Mouse (Mus musculus): ENCODE data around the gene Cacnb3. TPM values are rescaled to one million over a fixed set of nuclear protein-coding genes. Genes with fewer than 3 reads are reported as not detected.

Gene Cacnb3
- polyA plus RNA-seq, 1 experiment from 2014 or later = 15.1 TPM

- Histone ChIP-seq H3K4me2 (replicated peaks; ENCODE audit: low read depth) (peak overlapping the region; percentile 41), H3K9me3 (ENCODE audit: control insufficient read depth, low read length) (no peaks in the 10 kb centered on the region), H3K27me3 (ENCODE audit: control insufficient read depth, insufficient read depth, low read length) (no peaks in the 10 kb centered on the region), H3K36me3 (ENCODE audit: control insufficient read depth, insufficient read depth, low read length) (no peaks in the 10 kb centered on the region), H3K4me3 (ENCODE audit: low read depth, low read length) (0 out of 2 replicates have a peak overlapping the region, but pooled peaks have one; percentile 4), H3K4me1 (replicated peaks; ENCODE audit: control insufficient read depth, insufficient read depth) (peaks cover 4% of the 10 kb centered on the region), H3K27ac (replicated peaks) (peak overlapping the region; percentile 63; the same call in 1 of the 2 replicates), H3K9ac (ENCODE audit: low read length) (no peak overlapping the region; the same call in 1 of the 2 replicates)
- DNase-seq (ENCODE audit: low spot score) (no peak), ATAC-seq (ENCODE audit: low FRiP score, low TSS enrichment) (no peak; the same call in 1 of the 2 replicates)
- 13% methylated on average over 19 of the region's 20 CpGs for WGBS
- TF ChIP-seq EP300 (optimal IDR thresholded peaks at IDR 0.05) = no peak
- no peak for TF ChIP-seq CTCF (IDR thresholded peaks at IDR 0.05; ENCODE audit: low read depth)
Measured at GRCm38 (mm10) chr15:98628589-98629254, 1.9 kb upstream of the Cacnb3 start.

- Histone ChIP-seq H3K4me3 (ENCODE audit: low read depth, low read length) (no peak overlapping the region), H3K4me1 (replicated peaks; ENCODE audit: control insufficient read depth, insufficient read depth) (peaks cover 4% of the 10 kb centered on the region), H3K36me3 (ENCODE audit: control insufficient read depth, insufficient read depth, low read length) (no peaks in the 10 kb centered on the region), H3K27me3 (ENCODE audit: control insufficient read depth, insufficient read depth, low read length) (no peaks in the 10 kb centered on the region), H3K27ac (replicated peaks) (peak overlapping the region; percentile 63; the same call in 1 of the 2 replicates), H3K4me2 (replicated peaks; ENCODE audit: low read depth) (no peak overlapping the region), H3K9me3 (ENCODE audit: control insufficient read depth, low read length) (no peaks in the 10 kb centered on the region), H3K9ac (ENCODE audit: low read length) (no peak overlapping the region)
- DNase-seq (ENCODE audit: low spot score) (no peak), ATAC-seq (ENCODE audit: low FRiP score, low TSS enrichment) (no peak)
- WGBS = 55% methylated on average over 6 of the region's 6 CpGs
- TF ChIP-seq EP300 (optimal IDR thresholded peaks at IDR 0.05) (no peak), CTCF (IDR thresholded peaks at IDR 0.05; ENCODE audit: low read depth) (no peak)
Measured at GRCm38 (mm10) chr15:98629464-98629863, 1.2 kb upstream of the Cacnb3 start.

DNA sequence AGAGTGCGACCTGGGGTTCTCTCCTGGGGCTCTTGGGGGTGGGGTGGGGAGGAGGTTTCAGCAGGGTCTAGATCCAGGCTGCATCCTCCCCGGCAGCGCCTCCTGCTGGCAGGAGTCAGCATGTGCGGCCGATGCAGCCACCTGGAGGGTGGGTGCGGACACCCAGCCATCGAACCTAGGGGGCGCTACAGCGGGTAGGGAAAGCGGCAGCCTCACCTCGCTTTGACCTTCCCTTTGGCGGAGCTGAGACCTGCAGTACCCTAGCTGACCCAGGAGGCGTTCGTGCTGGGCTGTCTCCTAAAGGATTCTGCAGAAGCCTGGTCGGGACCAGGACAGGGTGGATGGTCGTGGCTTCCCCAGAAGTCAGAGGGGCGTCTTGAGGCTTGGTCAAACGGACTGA lies 853 bp downstream of the Cacnb3 start:
- peak; percentile 66 for ATAC-seq (ENCODE audit: low FRiP score, low TSS enrichment)
- Histone ChIP-seq H3K4me1 (replicated peaks; ENCODE audit: control insufficient read depth, insufficient read depth) (peaks cover 4% of the 10 kb centered on the region), H3K9me3 (ENCODE audit: control insufficient read depth, low read length) (no peaks in the 10 kb centered on the region), H3K36me3 (ENCODE audit: control insufficient read depth, insufficient read depth, low read length) (no peaks in the 10 kb centered on the region), H3K27me3 (ENCODE audit: control insufficient read depth, insufficient read depth, low read length) (no peaks in the 10 kb centered on the region), H3K27ac (replicated peaks) (peak overlapping the region; percentile 61; the same call in 1 of the 2 replicates), H3K4me2 (replicated peaks; ENCODE audit: low read depth) (peak overlapping the region; percentile 96), H3K9ac (ENCODE audit: low read length) (no peak overlapping the region; the same call in 1 of the 2 replicates), H3K4me3 (ENCODE audit: low read depth, low read length) (peak overlapping the region; percentile 44; the same call in 1 of the 2 replicates)
- no peak for TF ChIP-seq EP300 (optimal IDR thresholded peaks at IDR 0.05)
- TF ChIP-seq CTCF (IDR thresholded peaks at IDR 0.05; ENCODE audit: low read depth) = peak; percentile 93
- 1% methylated on average over 18 of the region's 18 CpGs for WGBS
- DNase-seq (ENCODE audit: low spot score) = peak; percentile 88

DNA sequence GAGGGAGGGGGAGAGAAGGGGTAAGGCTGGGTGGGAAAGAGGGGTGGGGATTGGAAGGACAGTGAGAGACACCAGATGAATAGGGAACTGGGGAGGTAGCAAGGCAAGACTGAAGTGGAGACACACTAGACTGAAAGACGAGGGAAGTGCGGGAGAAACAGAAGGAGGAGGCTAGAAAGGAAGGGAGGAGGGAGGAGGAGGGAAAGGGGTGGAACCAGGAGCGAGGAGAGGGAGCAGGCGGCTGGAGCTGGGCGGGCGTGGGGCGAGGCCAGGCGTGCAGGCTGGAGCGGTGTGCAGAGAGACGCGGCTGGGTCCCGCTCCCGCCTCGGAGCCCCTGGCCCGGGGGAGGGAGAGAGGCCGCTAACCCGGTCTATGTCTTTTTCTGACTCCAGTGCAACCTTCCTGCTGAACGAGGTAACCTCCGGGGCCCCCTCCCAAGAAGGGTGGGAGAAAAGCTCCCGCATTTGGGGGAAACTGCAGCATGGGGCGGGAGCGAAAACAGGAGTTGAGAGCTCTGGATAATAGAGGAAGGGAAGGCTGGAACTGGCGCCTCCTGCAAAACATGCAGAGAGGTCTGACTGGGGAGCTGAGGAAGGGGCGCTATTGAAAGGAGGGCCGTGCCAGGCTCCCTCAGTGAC lies 1.6 kb downstream of the Cacnb3 start:
- peak; percentile 83 for DNase-seq (ENCODE audit: low spot score)

GRCm38 (mm10) chr15:98632921-98633320 lies 2.3 kb downstream of the Cacnb3 start:
- Histone ChIP-seq H3K9me3 (ENCODE audit: control insufficient read depth, low read length) (no peaks in the 10 kb centered on the region), H3K4me3 (ENCODE audit: low read depth, low read length) (peak overlapping the region; percentile 44), H3K27ac (replicated peaks) (no peak overlapping the region), H3K4me1 (replicated peaks; ENCODE audit: control insufficient read depth, insufficient read depth) (peaks cover 4% of the 10 kb centered on the region), H3K9ac (ENCODE audit: low read length) (0 out of 2 replicates have a peak overlapping the region, but pooled peaks have one; percentile 45), H3K36me3 (ENCODE audit: control insufficient read depth, insufficient read depth, low read length) (no peaks in the 10 kb centered on the region), H3K4me2 (replicated peaks; ENCODE audit: low read depth) (peak overlapping the region; percentile 96), H3K27me3 (ENCODE audit: control insufficient read depth, insufficient read depth, low read length) (no peaks in the 10 kb centered on the region)
- TF ChIP-seq EP300 (optimal IDR thresholded peaks at IDR 0.05) (no peak), CTCF (IDR thresholded peaks at IDR 0.05; ENCODE audit: low read depth) (no peak)
- WGBS = 13% methylated on average over 4 of the region's 4 CpGs
- ATAC-seq (ENCODE audit: low FRiP score, low TSS enrichment) = no peak
- peak; percentile 14 for DNase-seq (ENCODE audit: low spot score)

More for the DNA sequence above, 1.6 kb downstream of the Cacnb3 start:
- Histone ChIP-seq H3K4me2 (replicated peaks; ENCODE audit: low read depth) (peak overlapping the region; percentile 96), H3K36me3 (ENCODE audit: control insufficient read depth, insufficient read depth, low read length) (no peaks in the 10 kb centered on the region), H3K27me3 (ENCODE audit: control insufficient read depth, insufficient read depth, low read length) (no peaks in the 10 kb centered on the region), H3K4me1 (replicated peaks; ENCODE audit: control insufficient read depth, insufficient read depth) (peaks cover 4% of the 10 kb centered on the region), H3K4me3 (ENCODE audit: low read depth, low read length) (peak overlapping the region; percentile 44), H3K27ac (replicated peaks) (peak overlapping the region; percentile 61), H3K9me3 (ENCODE audit: control insufficient read depth, low read length) (no peaks in the 10 kb centered on the region), H3K9ac (ENCODE audit: low read length) (peak overlapping the region; percentile 45)
- TF ChIP-seq CTCF (IDR thresholded peaks at IDR 0.05; ENCODE audit: low read depth) (no peak), EP300 (optimal IDR thresholded peaks at IDR 0.05) (no peak)
- ATAC-seq (ENCODE audit: low FRiP score, low TSS enrichment) = peak; percentile 70
- WGBS = 1% methylated on average over 25 of the region's 25 CpGs
